Mouse (Mus musculus) CH12.LX (cell line): ENCODE data around the gene Akap2.

Source experiments
- CHD1 ChIP-seq: IDR thresholded peaks from 2 replicates; pipeline ENCODE4 v1.6.1; 2012; ENCODE audit warnings: low read depth, low read length, improper control_type of control experiment, inconsistent platforms
- CTCF ChIP-seq, 2 experiments: IDR thresholded peaks in 1 of 2; conservative IDR thresholded peaks in 1 of 2; 2 replicates each; pipeline ENCODE4 v1.5.1; 2011 to 2012; ENCODE audit warnings: low read depth in 2 of 2, low read length in 2 of 2, improper control_type of control experiment in 1 of 2, inconsistent platforms in 1 of 2, mild to moderate bottlenecking in 1 of 2, moderate library complexity in 1 of 2
- ELF1 ChIP-seq: IDR thresholded peaks from 2 replicates; pipeline ENCODE4 v1.6.1; 2014; ENCODE audit warnings: low read depth, mild to moderate bottlenecking, inconsistent platforms, low read length, improper control_type of control experiment
- HCFC1 ChIP-seq: IDR thresholded peaks from 2 replicates; pipeline ENCODE4 v1.6.1; 2012; ENCODE audit warnings: low read depth, mild to moderate bottlenecking, inconsistent platforms, low read length, improper control_type of control experiment
- JUND ChIP-seq: conservative IDR thresholded peaks from 2 replicates; pipeline ENCODE4 v1.6.1; 2011; ENCODE audit warnings: low read depth, low read length, improper control_type of control experiment
- MAX ChIP-seq: IDR thresholded peaks from 2 replicates; pipeline ENCODE4 v1.6.1; 2011; ENCODE audit warnings: low read length, improper control_type of control experiment
- NELFE ChIP-seq: IDR thresholded peaks from 2 replicates; pipeline ENCODE4 v1.6.1; 2011; ENCODE audit warnings: low read depth, low read length, improper control_type of control experiment
- NRF1 ChIP-seq: IDR thresholded peaks from 2 replicates; pipeline ENCODE4 v1.6.1; 2014; ENCODE audit warnings: low read depth, mild to moderate bottlenecking, inconsistent platforms, low read length, improper control_type of control experiment, moderate library complexity
- POLR2A ChIP-seq: IDR thresholded peaks from 2 replicates; pipeline ENCODE4 v1.6.1; 2011; ENCODE audit warnings: low read depth, mild to moderate bottlenecking, improper control_type of control experiment, low read length
- USF2 ChIP-seq: conservative IDR thresholded peaks from 2 replicates; pipeline ENCODE4 v1.6.1; 2011; ENCODE audit warnings: low read depth, low read length, improper control_type of control experiment
- ZNF384 ChIP-seq: IDR thresholded peaks from 2 replicates; pipeline ENCODE4 v1.6.1; 2012; ENCODE audit warnings: low read depth, low read length, improper control_type of control experiment, inconsistent platforms

DNA sequence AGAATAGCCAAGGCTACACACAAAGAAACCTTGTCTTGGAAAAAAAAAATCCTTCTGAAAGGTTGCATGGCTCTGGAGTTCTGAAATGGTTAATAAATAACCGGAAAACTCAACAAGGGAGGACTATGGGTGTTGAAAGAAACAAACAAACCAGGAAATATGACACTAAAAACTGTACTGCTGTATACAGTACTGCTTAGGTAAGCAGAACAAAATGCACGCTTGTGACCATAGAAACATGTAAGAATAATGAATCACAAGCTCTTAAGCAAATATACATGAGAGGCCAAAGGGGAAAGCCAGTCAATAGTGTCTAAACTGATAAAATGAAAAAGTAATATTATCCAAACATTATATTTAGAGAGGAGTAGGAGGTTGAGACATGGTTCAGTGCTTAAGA, 97.9 kb downstream of the Akap2 start:
- TF ChIP-seq MAX (no peak), HCFC1 (no peak), JUND (no peak), USF2 (no peak), CTCF (conservative IDR thresholded peaks at IDR 0.05 in 1 of 2, IDR thresholded peaks at IDR 0.05 in 1 of 2; ENCODE audit: low read depth in 2 of 2, low read length in 2 of 2) (no peak), ELF1 (no peak), POLR2A (no peak), NELFE (no peak), ZNF384 (no peak), CHD1 (no peak), NRF1 (no peak)
